Mouse (Mus musculus): Measurements from ENCODE around the gene Cds1.

Gene Cds1

DNA sequence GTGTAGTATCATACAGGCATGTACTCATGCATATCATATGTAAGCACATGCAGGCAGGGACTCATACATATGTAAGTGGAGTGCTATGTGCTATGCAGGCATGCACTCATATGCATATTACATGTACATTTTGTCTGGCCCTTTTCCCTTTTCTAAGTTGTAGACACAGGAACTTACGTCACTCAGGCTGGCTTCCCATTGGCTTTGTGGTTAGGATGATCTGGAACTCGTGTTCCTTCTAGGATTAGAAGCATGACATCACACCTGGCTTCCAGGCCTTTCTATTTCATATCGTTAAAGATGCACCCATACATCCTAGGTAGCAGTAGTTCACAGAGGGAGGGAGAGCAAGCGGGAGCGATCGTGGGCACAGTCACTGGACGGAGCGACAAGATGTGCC is 10.3 kb downstream of the Cds1 start:
- no peak for DNase-seq (ENCODE audit: low spot score in 2 of 2)

DNA sequence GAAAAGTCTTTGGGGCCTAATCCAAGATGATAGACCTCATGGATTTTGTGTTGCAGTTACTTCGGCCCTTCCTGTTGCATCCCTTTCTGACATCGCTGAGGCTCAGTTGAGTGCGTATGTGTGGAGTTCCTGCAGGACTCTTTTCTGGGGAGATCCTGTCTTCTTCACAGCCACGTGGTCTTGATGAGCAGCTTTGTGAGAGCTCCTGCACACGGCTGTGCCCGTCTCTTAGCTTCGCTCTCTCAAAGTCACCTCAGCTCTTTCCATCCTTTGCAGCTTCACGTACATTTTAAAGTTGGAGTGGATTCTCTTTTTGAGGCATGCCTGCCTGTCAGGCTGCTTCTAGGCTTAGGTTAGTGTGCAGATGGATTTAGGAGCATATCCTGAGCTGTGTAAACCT is 11.6 kb downstream of the Cds1 start:
- no peak for DNase-seq (ENCODE audit: low spot score in 2 of 2)

DNA sequence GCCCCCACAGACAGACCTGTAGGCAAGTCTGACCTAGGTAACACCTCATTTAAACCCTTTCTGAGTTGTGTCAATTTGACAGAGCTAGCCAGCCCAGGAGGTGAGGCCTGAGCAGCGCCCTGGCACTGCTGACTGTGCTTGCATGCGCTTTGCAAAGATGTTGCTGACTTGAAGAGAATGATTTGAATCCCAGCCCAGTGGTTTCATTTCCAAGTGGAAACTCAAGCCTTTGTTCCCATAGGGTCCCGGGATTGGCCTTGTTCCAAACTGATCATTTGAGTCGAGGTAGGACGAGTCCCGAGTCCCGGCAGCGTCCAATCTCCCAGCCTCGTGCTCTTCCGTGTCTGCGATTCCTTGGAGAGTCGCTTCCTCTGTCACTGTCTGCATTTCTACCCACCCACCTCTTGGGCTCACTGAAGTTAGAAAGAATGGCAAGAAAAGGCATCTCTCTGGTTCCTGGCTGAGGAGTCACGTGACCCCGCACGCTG is 14.5 kb downstream of the Cds1 start:
- no peak for DNase-seq (ENCODE audit: low spot score in 2 of 2)

DNA sequence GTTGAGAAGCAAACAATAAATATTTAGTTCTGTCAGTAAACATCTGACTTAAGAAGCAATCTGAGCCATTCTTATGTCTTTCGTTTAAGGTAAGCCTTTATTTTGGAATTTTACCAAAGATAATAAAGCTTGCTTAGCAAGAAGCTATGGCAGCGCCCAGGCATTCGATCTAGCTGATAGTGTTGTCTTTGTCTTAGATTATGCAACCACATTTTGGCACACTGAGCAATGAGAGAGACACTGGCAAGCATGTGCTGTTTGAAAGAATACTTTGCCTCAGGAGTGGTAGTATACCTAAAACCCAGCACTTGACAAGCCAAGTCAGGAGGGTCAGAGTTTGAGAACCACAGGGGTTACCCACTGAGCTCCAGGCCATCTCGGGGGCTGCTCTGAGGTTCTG is 16.0 kb downstream of the Cds1 start:
- peak in 1 of 2 experiments; percentile 12 for DNase-seq (ENCODE audit: low spot score in 2 of 2)

DNA sequence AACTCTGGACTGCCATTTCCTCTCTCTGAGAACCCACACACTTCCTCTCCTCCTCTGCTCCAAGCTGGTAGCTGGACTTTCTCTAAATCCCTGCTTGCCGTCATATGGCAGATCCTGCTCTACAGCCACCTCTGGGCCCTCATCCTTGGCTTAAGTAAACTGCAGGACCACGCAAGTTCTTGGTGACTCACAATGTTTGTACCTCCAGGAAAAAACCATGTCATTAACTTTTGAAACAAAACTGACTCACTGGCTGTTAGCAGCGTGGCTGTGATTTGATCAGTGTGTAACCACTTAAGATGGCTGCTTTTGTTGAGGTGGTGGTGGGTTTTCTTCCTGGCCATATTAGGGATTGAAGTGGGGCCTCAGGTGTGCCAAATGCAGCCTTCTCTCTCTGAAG is 19.4 kb downstream of the Cds1 start:
- peak in 1 of 2 experiments; percentile 31 for DNase-seq (ENCODE audit: low spot score in 2 of 2)

DNA sequence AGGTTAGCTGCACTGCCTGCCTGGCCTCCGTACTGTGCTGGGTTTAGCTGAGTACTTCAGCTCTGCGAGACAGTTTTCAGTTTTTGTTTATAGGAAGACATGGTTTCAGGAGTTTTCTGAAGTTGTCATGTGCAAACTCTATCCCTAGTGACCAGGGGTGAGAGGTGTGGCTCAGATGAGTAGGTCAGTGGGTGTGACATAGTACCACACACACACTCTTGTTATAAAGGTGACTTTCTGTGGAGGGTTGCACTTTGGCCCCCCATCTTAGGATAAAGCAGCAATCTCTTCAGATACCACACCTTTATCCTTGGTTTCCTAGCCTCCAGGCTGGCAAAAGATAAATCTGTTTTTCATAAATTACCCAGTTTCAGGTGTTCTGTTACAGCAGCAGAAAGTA is 19.9 kb downstream of the Cds1 start:
- DNase-seq (ENCODE audit: low spot score in 2 of 2), result no peak

DNA sequence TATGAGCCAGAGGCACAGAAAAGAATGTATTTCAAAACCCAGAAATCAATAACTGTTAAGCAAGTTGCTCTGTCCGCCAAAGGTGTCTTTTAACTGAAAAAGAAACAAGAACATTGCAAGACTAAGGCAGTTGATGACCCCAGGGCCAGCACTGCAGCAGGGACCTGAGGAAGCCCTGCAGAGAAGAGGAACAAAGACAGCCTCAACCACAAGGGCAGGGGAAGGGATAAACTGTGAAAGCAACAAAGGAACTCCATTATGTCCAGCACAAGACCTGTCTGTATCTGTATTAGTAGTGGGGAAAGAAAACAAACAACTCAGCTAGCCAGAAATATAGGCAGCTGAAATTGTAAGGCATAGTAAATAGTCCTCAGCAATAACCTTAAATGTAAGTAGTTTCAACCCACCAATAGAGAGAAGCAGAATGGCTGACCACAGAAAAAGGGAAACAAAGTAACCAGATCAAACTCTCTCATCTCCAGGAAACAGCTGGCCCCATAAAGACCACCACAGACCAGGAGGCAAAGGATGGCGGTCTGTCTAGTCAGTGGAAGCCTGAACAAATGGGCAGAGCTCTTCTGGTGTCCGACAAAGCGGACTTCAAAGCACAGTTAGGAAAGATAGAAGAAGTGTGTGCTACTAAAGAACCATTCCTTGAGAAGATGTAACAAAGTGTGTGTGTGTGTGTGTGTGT is 21.1 kb downstream of the Cds1 start:
- DNase-seq (ENCODE audit: low spot score in 2 of 2), result no peak

DNA sequence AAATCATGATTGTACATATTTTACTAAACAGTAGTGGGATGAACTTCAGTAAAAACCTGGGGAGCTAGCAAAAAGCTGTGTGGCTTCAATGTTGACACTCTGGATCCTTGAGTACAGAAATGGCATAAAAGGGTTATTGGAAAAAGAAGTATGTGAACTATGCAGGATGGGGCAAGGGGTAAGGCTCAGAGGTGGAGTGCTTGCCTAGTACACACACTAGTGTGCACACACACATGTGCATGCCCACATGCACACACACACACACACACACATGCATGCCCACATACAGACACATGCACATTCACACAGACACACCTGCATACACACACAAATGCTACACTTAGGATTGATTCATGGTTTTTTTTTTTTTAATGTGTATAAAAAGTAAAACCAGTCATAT is 24.8 kb downstream of the Cds1 start:
- DNase-seq (ENCODE audit: low spot score in 2 of 2), result no peak

DNA sequence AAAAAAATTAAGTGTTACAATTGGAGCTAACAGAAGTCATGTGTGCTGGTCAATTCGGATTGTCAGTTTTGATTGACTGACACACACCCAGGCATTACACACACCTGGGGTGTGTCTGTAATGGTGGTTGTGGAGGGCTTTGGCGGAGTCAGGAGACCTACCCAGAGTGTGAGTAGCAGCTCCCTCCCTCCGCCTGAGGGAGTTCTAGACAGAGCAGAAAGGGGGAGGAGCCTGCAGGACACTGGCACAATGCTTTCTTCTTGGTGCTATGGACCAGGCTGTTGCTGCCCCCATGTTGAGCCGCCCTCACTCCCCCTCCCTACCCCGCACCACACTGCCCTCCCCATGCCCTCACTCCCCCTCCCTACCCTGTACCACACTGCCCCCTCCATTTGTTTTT is 25.6 kb downstream of the Cds1 start:
- no peak for DNase-seq (ENCODE audit: low spot score in 2 of 2)

DNA sequence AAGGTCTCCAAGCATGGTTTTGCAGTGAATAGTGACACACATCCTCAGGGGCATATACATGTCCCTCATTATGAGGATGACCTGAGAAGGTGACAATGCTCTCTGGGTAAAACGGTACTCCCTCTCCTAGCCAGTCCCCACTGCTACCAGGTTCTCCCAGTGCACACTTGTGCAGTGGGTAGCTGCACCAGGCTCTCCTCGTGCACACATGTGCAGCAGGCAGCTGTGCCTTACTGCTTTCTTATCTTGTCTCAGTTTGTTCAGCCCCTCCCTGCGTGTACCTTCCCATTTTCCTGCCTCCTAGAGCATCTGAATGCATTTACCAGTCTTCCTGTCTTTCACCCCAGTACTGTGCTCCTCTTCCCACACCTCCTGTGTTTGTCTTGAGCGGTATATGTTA is 27.7 kb downstream of the Cds1 start:
- no peak for DNase-seq (ENCODE audit: low spot score in 2 of 2)

DNA sequence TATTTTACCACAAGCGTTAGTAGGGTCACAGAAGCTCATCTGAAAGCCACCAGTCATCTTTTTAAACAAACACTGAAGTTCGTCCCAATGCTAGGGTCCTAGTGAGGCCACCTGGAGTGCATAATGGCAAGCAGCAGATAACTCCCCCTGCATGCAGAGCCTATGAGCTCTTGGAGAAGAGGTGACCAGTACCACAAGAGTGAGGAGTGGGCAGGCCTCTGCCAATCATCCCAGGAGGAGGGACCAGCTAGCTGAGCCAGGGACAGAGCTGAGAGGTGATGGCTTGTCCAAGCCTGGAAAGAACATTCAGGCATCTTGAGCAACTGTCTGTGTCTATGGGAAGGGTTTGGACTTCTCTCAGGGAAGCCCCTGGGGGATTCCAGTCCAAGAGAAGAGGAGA is 37.0 kb downstream of the Cds1 start:
- no peak for DNase-seq (ENCODE audit: low spot score in 2 of 2)

DNA sequence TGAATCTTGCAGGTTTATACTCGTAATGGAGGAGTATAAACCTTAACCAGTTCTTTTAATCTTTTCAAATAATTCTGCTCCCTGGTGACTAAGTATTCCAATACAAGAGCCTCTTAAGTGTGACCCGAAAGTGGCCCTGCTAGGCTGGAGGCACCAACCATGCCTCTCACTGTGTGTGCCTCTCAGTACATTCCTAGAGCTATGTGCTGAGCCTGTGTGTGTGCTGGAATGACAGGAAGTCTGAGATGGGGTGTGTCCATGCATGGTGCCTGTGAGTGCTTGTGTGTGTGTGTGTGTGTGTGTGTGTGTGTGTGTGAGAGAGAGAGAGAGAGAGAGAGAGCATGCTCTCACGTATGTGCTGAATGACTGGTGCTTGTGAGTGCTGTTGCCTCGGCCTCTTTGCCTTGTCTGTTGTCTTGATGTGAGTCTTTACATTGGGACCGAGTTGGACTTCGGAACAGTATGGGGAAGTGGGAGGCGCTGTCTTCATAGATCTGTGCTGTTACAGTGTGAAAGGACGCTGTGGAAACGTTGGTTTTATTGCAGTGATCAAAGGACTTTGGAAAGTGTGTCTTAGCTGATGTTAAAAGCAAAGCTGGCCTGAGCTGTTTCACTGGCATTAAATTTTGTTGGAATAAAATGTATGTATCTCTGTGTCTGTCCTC is 37.6 kb downstream of the Cds1 start:
- no peak for DNase-seq (ENCODE audit: low spot score in 2 of 2)

DNA sequence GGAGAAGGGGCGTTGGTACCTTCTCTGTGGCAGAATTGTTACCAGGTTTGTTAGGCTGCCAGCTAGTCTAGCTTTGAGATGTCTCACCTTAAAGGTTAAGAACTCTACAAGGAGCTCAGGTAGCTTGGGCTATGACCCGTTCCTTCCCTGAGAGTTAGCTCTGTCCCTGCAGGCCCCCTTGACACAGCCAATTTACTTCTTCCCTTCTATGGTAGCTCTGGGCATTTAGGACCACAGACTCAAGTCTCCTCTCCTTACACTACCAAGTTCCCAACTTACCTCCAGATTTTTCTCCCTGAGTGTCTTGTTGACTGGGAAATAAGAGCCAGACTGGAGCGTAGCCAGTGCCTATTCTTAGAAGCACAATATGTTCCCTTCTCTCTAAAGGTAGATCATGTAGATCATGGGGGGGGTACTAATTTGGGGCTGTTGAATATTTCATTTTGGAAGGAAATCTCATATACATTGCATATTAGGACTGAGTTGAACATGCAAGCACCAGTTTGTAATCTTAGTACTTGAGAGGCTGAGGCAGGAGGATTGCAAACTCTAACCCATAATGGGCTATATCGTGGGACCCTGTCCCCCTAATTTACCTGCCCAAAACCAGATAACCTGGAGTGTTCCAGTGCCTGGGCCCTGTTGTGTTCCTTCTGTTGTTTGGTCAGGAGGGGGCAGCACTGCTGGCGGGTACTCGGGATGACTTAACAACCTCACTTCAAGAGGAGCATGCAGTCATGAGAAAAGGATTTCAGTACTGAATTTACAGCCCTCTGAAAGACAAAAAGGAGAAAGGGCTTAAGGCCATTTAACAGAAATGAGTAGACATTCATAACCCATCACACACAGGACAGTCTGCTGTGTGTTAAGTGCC is 46.6 kb downstream of the Cds1 start:
- DNase-seq (ENCODE audit: low spot score in 2 of 2), result no peak

DNA sequence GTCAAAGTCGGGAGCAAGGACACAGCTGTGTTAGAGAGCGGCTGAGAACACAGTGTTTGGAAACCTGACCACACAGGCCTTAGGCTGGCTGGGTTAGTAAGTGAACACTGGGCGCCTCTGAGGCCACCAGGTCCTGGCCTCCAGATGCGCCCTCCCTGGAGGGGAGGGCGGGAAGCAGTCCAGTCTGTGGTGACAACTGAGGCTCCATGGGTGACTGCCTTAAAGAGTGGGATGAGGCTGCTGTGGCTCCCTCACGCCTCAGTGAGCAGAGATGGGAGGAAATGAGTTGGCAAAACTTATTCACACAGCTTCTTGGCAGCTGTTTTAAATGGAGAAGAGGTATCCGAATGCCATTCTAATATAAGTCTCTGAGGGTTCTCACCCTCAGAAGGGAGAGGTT is 51.9 kb downstream of the Cds1 start:
- DNase-seq (ENCODE audit: low spot score in 2 of 2), result no peak

DNA sequence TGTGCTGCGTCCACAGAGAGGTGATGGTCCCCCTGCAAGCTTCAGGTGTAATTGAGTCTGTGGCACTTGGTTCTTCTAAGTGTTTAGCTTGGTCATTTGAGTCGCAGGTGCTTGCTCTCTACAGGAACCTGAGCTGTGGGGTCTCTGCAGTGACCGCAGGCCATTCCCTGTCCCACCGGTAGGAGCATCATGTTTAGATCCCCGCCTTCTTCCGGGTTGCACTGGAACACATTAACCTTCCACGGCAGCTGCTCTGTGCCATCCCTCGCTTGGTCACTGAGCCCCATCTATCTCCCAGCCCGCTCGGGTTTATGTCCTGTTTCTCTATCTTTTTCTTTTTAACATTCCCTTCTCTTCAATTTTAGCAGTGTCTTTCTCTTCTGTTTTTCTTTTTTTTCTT is 54.3 kb downstream of the Cds1 start:
- DNase-seq (ENCODE audit: low spot score in 2 of 2), result no peak

DNA sequence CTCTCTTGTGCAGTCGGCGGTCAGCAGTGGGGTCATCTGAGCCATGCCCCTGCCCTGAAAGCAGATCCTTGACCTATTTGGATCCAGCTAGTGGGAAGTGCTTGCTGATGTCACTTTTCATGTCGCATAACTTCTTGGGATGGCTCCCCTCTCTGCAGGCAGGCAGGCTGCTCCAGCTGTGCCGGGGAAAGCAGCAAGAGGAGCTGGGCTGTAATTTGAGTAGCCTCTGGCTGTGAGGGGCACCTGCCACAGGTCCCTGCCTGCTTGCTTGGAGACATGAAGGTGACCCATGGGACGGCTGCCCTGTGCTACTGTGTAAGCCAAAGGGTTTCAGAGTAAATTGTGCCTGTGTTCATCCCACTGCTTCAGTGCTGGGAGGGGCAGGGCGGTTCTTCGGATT is 54.9 kb downstream of the Cds1 start:
- DNase-seq (ENCODE audit: low spot score in 2 of 2), result no peak

DNA sequence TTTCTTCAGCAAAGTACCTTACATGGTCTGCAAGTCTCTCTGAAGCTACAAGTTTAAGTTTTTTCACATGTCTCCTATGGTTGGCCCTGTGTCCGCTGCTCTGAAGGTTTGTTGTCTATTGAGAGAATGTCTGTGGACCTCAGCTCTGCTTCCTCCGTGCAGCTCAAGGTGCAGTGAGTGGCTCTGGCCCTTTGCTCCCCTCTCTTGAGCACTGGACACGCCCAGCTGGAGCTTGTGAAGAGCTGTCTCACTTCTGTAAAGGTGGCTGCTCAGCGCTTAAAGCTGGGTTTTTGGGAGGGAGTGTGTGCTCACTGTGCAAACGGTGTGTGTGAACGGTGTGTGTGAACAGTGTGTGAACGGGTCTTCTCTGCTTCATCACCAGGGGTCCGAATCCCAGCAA is 56.1 kb downstream of the Cds1 start:
- no peak for DNase-seq (ENCODE audit: low spot score in 2 of 2)

DNA sequence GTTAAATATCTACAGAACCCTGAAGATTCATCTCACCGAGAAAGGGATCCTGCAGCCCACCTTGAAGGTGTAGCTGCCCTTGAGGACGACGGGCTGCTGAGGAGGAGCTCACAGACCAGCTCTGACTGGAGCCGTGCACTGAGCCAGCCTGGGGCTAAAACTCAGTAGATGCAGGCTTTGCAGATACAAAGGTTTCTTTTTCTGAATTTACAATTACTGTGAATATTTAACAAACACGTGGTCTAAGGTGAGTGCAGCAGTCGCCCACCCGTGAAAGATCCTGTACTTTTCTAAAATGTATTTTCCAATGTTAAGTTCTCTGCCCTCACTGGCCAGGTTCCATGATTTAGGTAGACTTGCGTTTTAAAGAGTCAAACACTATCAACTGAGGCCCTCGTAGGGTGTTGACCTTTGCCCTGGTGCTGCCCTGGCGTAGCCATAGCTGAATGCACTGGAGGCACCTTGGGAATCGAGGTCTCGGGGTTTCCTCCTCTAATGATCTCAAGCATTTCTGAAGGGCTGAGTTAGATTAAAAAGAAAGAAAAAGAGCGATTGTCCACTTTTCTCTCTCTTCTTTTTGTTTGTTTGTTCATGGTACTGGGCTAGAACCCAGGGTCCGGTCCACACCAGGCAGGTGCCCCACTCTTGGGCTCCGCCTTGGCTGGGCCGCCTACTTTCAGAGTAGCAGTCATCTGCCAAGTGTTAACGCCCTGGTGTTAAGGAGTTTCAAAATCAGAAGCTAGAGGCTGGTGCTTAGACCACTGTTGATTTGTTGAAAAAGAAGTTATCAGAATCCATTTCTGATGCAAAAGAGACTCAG is 56.8 kb downstream of the Cds1 start:
- DNase-seq (ENCODE audit: low spot score in 2 of 2), result no peak

DNA sequence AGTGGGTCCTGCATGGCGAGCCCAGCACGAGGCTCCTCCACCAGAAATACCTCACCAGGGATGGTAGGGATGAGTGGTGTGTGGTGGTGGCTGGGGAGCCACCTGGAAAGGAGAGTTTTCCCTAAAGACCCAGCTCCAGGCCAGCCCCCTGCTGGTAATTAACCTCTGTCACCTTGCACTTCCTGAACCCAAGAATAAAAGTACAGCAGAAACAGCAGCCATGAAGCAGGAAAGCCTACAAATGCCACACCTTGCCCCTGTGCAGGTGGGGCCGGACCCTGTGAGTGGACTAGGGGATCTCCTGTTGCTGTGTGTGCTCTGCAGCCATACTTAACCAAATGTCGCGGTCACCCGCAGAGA is 57.4 kb downstream of the Cds1 start:
- DNase-seq (ENCODE audit: low spot score in 2 of 2), result no peak

DNA sequence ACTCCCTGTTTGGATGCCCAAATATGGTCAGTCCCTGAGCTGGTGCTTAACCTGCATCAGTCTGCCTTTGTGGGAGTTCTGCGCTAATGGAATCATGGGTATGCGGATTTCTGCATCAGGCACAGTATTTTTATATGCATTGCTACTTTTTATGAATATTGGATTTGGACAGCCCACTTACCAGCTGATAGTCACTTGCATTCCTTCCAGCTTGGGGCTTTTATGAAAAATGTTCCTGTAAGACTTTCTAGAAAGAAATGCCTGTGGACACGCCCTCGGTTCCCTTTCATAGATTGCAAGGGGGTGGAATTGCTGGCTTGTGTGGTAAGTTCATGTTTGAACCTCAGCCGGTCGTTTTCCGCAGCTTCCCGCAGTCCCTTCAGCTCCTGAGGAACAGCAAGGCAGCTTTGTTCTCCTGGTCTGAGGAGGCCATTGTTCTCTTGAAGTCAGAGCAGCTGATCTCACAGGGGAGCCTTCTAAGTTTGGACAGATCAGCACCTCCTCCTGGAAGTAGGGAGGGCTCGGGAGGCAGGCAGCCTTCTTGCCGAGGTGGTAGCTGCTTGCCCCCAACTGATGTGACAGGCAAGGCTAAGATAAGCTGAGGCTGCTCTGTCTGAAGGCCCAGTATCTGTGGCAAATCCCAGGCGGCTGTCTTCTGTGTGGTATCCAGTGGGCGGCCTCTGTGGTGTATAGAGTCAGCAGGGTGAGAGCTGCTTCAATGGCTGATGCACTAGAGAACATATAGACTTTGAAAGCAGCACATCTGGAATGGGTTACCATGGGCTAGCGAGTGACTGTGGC is 60.4 kb downstream of the Cds1 start:
- no peak for DNase-seq (ENCODE audit: low spot score in 2 of 2)

DNA sequence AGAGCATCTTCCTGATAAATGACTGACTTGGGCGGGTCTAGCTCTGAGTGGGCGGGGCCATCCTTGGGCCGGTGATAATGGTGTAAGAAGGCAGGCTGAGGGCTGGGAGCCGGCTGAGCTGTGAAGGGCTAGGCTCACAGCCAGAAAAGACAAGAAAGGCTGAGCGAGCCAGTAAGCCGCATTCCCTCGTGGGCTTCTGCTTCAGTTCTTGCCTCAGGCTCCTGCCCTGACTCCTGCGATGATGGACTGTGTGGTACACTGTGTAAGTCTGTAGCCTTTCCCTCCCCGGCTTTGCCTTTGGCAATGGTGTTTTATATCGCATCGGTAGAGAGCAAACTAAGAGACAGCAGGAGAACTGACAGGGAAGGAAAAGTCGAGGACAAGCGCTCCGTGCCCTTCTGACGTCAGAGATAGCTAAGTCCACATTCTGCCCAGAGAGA is 61.6 kb downstream of the Cds1 start:
- peak in 1 of 2 experiments; percentile 62 for DNase-seq (ENCODE audit: low spot score in 2 of 2)

All from urinary bladder, postnatal 36 days (tissue).